Mouse (Mus musculus) c-Kit-positive CD71-positive TER-119-negative erythroid progenitor cells, embryonic 14.5 days (primary cell): ENCODE results near the gene Git2.

ENCODE experiments used
- DNase-seq: peaks from one replicate; pipeline ENCODE4 v3.0.0-alpha.2; 2013; ENCODE audit warnings: low read depth

Gene Git2

DNA sequence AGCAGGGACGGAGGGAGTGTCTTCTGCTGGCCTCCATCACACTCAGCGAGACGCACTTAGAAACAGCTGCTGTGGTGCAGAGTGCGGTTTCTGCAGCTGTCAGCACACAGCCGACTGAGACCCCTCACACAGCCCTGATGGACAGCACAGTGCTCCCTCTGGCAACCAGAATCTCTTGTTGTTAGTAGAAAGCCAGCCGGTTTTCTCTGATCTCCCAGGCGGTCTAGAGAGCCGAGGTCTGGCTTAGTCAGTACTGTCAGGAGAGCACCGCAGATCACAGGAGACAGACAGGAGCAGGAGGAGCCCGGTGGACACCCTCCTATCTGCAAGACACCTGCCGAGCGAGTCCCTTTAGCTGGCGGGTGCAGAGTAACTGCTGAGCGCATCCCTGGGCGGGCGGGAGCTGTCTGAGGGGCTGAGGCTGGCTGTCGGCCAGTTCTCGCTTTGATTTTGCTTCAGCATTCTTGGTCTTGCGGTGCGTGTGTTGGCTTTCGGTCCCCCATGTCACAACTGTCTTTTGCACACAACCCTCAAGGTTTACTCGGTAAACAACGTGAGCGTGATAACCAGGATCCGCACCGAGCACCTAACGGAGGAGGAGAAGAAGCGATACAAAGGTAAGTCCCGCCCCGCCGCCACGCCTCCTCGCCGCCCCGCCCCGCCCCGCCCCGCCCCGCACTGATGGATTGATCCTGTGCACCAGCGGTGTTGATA, 21.1 kb upstream of the Git2 start:
- no peak for DNase-seq

DNA sequence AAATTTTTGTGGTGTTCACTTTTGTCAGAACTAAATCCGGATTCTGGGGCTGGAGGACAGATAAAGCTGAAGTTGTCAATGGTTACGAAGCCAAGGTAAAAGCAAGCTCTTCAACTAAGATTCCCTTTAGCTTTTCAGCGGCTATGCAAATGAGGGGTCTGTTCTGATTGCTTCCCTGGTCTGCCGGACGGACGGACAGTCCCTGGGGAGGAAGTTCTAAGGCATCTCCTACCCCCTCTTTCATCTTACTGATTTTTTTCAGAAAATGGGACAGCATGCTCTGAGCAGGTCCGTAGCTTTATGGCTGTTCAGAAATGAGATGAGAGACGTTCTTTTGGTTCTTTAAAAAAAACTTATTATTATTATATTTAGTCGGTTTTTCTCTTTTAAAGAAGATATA, 20.3 kb upstream of the Git2 start:
- DNase-seq, result no peak

DNA sequence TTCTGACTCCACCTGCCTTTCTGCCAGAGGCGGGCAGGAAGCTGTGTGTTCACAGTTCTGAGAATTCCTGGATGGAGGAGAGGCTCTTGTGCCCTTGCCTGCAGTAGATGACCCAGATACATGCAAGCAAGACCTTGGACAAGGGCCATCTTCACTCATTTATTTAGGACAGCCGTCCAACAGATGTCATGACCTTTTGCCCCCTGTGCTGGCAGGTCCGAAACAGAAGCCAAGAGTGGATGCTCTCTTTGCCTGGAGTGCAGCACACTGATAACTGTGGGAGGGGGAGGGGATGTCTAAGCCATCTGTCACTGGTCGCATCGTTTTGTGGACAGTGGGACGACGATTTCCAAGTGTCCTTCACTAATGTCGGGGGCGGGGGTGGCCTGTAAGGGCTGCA, 19.9 kb upstream of the Git2 start:
- DNase-seq, result no peak

DNA sequence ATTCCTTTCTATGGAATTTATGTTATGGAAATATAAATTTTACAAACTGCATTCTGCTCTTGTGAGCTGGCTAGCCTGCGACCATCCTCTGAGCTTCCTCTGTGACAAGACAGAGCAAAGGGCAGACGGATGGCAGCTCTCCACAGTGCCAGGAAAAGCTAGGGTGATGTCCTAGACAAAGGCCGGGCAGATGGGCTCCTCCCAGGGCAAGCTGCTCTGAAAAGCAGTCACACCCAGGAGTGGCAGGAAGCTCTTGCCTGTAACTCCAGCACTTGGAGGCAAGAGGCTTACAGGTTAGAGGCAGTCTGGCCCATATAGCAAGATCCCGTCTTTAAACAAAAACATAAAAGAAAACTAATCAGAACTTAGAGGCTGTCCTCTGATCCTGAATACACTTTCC, 19.3 kb upstream of the Git2 start:
- no peak for DNase-seq

- no peak for DNase-seq
These were observed 18.0 kb upstream of the Git2 start for GRCm38 (mm10) chr5:114793317-114793716.

DNA sequence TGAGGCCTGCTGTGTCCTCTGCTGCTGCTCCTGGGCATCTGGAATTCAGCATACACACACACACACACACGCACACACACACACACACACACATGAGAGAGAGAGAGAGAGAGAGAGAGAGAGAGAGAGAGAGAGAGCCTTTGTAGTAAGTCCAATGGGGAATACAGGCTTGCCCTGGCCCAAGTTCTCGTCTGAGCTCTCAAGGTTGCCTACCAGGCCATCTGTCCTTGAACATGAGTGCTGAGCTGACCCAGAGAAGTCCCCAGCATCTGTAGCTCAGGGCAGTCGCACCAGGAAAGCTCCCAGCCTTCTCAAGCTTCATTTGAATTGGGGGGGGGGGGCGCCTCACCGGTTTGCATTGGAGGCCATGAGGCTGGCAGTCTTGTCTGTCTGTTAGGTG, 9.9 kb upstream of the Git2 start:
- no peak for DNase-seq

DNA sequence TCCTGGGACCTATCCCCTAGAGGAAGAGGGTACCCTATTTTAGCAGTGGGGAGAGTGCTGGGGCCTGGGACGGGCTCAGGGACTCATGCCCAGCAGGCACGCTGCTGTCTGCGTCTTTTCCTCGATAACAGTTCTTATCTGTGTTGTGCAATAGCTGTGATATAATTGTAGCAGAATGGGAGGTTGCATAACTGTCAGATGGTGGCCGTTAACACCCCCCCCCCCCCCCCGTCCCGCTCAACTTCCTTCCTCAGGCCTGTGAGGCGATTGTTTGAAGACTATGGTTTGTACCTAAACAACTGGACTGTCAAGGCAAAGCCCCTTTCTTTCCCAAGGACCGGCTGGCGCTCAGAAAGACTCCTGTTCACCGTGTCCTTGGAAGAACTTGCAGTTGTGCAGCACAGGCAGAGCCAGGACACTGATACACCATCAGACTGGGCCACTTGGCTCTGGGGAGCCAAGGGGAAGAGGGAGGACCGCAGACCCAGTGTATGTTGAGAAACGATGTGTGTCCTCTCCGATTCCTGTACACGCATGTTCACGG, 9.4 kb upstream of the Git2 start:
- DNase-seq, result no peak

- DNase-seq, result no peak
These were observed 8.3 kb upstream of the Git2 start for GRCm38 (mm10) chr5:114783405-114784163.

DNA sequence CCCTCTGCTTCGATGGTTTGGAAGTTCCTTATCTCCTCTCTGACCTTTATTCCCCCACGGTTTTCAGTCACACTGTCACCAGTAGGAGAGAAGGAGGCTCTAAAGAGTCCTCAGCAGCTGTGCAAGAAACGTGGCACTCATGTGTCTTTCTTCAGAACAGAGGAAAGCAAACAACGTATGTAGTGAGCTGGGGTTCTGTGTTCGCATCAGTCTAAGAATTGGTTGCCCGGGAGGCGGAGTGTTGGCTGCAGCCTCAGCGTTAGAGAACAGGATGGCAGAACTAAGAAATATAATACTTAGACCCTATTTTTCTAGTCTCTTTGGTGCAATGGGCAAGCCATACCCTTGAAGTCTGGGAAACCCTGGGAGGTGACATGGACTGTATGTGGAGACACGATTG, 7.7 kb upstream of the Git2 start:
- DNase-seq, result no peak

- no peak for DNase-seq
These were observed 5.6 kb upstream of the Git2 start for GRCm38 (mm10) chr5:114780912-114781311.

DNA sequence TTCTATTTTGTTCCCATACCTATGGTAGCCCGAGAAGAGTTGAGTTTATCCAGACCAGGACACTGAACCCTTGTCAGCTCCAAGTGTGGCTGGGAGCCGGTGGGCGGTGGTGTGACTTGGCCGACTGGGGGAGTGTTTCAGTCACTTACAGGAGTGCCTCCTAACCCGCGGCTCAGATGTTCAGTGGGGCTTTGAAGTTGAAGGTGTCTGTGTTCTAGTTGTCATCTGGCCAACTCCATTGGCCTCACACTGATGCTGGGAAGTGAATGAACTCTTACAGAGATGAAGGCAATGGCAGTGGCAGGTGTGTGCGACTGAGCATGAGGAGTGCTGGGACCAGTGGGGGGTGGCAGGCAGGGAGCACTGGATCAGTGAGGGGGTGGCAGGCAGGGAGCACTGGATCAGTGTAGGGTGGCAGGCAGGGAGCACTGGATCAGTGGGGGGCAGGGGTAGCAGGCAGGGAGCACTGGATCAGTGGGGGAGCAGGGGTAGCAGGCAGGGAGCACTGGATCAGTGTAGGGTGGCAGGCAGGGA, 4.7 kb upstream of the Git2 start:
- no peak for DNase-seq

- DNase-seq, result no peak
These were observed 857 bp upstream of the Git2 start for GRCm38 (mm10) chr5:114776174-114776573.

DNA sequence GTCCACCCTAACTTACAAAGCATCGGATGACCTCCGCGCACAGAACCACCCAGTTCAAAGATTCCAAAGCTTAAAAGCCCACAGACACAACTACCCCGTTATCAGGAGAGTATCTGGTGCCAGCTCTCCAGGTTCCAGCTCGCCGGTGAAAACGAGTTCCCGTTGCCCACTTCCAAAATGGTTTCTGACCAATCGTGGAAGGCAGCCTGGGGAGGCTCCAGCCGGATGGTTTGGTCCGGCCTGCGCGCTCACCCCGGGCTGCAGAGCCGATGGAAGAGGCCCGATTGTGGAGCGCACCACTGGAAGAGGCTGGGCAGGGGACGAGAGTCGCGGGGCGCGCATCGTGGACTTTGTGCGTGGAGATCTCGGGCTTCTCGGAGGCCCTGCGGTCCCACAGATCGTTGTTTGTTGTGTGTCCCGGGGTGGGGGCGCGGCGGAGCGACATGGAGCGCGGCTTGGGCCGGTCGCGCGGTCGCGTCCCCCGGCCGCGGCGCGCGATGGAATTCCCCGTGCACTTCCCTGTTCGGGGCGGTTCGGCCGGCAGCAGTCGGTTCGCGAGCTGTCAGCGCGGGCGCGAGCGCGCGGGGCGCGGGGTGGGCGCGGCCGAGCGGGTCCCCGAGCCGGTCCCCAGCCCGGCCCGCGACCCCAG, 790 bp downstream of the Git2 start, which contains the start of gene Ankrd13a:
Gene Ankrd13a (plus strand): TSS at position 275 of the 649 bp plus-strand sequence.
- peak; percentile 86 for DNase-seq

DNA sequence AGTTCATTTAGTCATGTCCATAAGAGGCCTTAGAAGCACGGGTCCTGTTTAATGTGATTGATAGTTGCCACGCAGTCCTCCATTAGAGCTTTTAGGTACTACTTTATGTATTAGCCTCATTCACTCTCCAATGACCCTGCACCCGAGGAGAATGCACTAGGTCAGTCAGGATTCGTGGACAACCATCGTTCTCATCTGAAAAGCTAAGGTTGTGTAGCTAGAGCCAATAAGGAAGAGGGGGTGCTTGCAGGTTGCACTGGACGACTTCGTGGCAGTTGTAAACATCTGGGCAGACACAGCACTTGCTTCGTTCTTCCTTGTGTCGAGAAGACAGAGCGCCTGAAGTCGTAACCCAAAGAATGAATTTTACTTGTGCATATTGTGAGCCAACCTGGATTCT, 1.5 kb downstream of the Git2 start:
- DNase-seq, result no peak

DNA sequence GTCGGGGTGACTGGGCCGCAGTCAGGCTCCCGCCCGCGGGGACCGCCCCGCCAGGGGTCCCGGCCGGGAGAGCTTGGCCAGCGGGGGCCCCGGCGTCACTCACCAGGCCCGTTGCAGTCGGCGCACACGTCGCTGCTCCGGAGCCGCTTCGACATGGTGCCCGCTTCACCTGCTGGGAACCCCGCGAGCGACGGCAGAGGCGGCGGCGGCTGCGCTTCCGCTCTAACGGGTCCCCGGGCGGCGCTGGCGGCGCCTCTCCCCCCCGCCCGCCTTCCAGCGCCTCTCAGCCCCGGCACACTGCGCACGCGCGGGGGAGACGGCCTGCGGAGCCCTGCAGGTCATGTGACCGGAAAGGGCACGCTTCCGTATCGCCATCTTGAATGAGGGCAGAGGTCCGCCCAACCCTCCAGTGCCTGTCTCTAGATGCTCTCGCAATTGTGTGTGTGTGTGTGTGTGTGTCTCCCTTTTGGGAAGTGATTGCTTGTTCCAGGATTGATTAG, 2.1 kb downstream of the Git2 start:
- DNase-seq, result peak; percentile 96

- no peak for DNase-seq
These were observed 2.7 kb downstream of the Git2 start for GRCm38 (mm10) chr5:114772456-114773203.

DNA sequence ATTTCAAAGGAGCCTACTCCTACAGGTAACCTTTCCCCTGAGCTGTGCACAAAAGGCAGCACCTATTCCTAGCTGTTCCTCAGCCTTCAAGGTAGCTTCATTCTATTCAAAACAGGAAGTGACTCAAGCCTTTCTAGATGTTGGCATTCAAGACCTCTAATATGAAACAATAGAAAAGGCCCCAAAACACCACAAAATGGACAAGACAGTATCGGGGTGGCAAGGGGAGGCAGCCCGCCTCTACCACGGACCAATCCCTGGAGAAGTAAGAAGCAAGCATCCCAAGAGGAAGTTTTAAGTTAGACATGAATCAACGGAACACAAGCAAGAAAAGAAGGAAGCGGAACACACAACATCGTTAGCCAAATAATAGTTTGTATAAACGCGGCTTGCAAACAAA, 3.5 kb downstream of the Git2 start:
- no peak for DNase-seq

GRCm38 (mm10) chr5:114769786-114770185, 5.5 kb downstream of the Git2 start:
- no peak for DNase-seq

DNA sequence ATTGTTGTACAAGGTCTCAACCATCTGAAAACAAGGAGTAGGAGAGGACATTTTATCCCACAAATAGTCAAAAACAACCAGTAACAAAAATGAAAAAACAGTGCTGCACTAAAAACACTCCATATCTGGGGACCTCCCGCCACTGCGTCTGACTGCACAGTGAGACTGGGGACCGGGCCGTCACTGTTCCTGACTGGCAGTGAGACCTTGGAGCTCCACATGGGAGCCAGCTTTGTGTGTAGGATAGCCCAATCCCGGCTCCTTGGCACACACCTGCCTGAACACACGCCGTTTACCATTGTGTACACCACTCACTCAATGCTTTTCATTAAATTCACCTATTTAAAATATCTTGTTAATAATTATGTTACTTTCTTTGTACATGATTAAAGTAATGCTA, 8.1 kb downstream of the Git2 start:
- no peak for DNase-seq

- no peak for DNase-seq
These were observed 8.6 kb downstream of the Git2 start for GRCm38 (mm10) chr5:114766686-114767085.
